Mouse (Mus musculus) granulocyte monocyte progenitor cell, adult 5-6 weeks (primary cell): Measurements from ENCODE around the gene Mcat. TPM values are rescaled to one million over a fixed set of nuclear protein-coding genes. Genes with fewer than 3 reads are reported as not detected.

ENCODE experiments used
- ATAC-seq: replicated peaks from 2 replicates; pipeline ENCODE4 v1.8.0; 2016; ENCODE audit warnings: mild to moderate bottlenecking, moderate TSS enrichment, inconsistent platforms; ENCODE audit not compliant: poor library complexity, severe bottlenecking
- total RNA-seq, 2 experiments: library from RNA; stranded (forward) in 1 of 2; stranded (reverse) in 1 of 2; fragments of 200-712, 200-1000 nt in 1 of 2; fragments of >200 nt in 1 of 2; fragmentation: Nextera tagmentation in 1 of 2; gene quantifications; 2 replicates each; pipeline ENCODE4 v1.2.3; 2014 to 2017

Gene Mcat
- total RNA-seq, 2 experiments from 2014 or later = 10.8 to 21.1 TPM

DNA sequence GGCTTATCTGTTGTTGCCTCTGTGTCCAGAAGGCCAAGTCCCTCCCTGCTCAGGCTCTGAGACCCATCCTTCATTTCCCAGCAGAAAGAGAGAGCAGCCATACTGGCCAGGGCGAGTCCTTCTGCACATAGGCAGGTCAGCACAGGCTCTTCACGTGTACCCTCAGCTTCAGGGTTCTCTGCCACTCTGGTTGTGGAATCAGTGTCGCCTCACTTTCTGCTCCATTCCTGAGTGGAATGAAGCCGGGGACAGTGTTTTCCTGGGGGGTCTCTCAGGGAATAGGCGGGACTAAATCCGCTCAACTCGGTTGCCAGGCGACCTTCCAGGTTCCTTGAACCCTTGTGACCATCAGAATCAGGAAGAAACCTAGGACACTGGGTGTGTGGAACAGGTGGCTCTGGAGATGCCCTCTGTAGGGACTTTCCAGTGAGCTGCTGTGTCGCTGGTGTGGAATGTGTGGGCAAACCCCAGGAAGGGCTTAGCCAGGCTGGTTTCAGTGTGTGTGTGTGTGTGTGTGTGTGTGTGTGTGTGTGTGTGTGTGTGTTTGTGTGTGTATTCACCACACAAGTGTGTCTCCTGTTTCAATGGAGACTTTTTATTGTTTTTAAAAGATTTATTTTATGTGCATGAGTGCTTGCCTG is 21.8 kb downstream of the Mcat start:
- ATAC-seq = no peak

- no peak for ATAC-seq
These were observed 23.7 kb downstream of the Mcat start for GRCm38 (mm10) chr15:83539905-83540304.

GRCm38 (mm10) chr15:83538855-83539254 is 24.7 kb downstream of the Mcat start:
- no peak for ATAC-seq

- no peak for ATAC-seq
These were observed 27.7 kb downstream of the Mcat start for GRCm38 (mm10) chr15:83535890-83536231.

GRCm38 (mm10) chr15:83534960-83535889 is 28.4 kb downstream of the Mcat start:
- no peak for ATAC-seq

GRCm38 (mm10) chr15:83532606-83533005 is 31.0 kb downstream of the Mcat start:
- ATAC-seq = no peak

DNA sequence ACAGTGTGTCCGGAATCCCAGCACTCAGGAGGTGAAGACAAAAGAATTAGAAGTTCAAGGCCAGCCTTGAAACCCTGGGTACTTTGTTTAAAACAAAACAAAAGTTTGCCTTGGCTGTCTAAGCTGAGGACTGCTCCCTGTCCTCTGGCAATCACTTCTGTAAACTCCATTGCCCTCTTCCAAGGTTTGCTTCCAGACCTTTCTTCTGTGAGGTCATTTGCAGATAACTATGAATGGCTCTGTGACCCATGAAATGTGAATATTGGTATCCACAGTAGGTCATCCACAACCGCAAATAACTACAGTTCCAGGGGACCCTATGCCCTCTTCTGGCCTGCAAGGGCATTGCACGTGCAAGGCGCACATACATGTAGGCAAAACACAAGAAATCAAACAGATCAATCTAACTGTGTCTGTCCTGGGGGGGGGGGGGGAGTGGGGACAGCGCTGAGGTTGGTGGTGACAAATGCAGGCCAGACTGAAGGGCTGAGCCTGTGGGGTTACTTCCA is 31.6 kb downstream of the Mcat start:
- no peak for ATAC-seq

DNA sequence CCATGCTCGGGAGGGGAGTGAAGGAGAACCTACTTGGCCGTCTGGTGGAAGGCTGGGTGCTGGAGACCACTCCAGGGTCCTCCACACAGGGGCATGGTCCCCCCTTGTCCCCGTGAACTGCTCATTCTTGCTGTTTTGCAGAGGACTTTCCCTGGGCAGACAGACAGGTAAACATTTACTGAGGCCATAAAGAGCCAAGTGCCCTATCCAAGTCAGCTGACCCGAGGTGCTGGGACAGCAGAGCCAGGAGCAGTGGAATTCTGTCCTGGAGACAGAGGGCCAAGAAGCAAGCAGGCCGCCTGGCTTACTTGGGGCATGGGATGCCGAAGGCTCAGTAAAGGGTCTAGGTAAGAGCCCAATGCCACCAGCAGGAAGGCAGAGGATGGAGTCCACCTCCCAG is 32.9 kb downstream of the Mcat start:
- ATAC-seq = no peak

- no peak for ATAC-seq
These were observed 33.4 kb downstream of the Mcat start for GRCm38 (mm10) chr15:83530233-83530632.

- no peak for ATAC-seq
These were observed 33.8 kb downstream of the Mcat start for GRCm38 (mm10) chr15:83529765-83530164.

DNA sequence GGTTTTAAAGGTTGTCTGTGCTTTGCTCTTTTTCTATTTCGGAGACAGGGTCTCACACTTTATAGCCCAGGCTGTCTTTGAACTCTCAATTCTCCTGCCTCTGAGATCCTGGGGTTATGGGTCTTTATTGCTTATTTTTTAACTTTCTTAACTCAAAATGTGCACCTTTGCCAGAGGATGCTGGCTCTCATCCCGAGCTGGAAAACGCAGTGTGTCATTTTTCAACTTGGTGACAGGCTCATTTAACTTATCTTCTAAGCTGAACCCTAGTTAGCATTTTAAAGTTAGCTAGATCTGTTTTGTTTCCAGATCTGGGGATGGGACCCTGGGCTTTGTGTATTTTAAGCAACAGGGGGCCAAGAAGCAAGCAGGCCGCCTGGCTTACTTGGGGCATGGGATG is 34.7 kb downstream of the Mcat start:
- no peak for ATAC-seq

DNA sequence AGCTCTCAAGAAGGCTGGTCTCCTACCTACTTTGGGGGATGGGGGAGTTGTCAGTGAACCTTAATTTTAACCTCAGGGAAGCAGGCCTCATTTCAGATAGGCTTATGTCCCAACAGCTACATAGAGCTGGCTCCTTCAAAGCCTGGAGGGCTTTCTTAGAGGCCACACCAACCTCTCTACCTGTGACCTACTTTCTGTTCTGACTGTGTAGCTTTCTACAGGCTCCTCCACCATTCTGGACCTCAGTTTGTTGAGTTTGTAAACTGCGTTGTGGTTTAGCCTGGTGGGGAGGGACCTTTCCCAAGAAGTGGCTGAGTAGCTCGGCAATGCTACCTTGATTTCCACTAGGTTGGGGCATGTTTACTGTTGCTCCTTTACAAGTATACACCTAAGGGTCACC is 35.8 kb downstream of the Mcat start:
- no peak for ATAC-seq

DNA sequence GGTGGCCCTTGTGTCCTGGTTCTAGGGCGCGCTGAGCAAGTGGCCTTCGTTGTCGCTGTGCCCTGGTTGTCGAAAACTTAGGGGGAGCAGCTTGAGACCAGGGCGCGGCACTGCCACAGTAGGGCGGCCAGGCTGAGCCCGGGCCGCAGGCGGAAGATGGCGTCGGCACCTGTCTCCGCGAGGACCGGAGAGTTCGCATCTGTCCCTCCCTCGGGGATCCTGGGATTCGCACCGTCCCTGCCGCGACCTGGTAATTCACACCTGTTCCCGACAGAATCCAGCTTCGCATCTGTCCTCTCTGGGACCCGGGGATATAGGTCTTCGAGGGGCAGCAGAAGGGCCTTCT is 36.5 kb downstream of the Mcat start:
- no peak for ATAC-seq

DNA sequence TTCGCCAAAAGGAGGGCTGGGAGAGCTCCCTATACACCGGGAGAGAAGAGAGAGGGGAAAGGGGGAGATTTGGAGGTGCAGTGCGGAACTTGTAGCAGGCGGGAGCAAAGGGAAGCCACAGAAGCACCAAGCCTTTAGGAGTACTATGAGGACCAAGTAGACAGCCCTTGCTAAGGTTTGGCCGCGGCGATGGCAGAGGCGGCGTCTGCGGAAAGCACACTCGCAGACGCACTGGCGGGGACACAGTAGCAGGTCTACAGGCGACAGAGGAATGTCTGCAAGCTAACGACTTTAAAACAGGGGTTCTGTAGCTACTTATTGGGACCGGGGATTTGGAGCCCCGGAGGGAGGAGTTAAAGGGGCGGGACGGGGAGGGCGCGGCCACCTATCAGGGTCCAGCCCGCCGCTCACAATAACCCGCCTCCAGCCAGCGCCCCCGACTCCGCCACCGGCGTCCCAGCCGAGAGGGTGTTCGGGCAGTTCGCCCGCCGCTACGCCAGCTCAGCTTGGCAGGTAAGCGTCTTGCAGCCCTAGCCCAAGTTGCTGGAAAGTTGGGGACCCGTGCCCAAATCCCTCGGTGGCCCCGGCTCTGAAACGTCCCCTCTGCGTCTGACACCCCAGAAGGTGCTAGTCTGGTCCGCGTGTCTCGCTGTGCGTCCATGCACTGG is 37.0 kb downstream of the Mcat start, which contains the start of gene Bik:
TSS of gene Bik (plus strand) at position 439 of the 668 bp plus-strand sequence.
- ATAC-seq = peak; percentile 83

- no peak for ATAC-seq
These were observed 39.3 kb downstream of the Mcat start for GRCm38 (mm10) chr15:83524333-83524729.

GRCm38 (mm10) chr15:83523638-83524332 is 39.8 kb downstream of the Mcat start:
- no peak for ATAC-seq

DNA sequence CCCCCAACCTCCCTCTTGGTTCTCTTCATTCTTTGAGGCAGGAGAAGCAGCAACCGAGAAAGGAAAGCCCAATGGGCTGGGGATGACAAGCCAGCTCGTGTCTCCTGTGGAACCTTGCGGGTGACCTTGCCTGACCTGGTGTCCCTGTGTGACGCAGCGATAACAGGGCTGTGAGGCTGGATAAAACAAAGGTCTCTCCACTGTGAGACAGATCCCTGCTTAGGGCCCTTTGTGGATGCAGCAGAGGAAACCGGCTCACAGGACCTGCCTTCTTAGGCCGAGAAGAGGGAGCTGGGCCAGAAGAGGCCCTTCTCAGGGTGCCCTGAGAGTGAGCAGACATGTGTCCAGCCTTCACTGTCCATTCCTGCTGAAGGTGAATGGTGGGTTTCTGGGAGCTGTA is 40.4 kb downstream of the Mcat start:
- ATAC-seq = no peak

DNA sequence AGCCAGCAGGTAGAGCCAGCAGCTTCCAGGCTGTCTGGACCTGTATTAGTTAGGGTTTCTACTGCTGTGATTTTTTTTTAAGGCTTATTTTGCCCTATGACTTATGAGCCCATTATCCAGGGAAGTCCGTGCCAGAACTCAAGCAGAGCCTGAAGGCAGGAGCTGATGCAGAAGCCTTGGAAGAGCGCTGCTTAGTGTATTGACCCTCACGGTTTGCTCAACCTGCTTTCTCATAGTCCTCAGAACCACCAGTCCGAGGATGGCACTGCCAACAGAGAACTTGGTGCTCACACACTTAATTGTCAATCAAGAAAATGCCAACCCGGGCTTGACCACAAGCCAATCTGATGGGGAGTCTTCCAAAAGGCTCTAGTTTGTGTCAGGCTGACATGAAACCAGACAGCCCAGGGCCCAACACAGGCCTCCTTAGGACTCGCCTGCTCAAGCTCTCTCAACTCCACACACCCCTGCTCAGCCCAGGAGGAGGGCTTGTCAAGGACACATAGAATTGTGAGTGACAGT is 42.7 kb downstream of the Mcat start:
- no peak for ATAC-seq

DNA sequence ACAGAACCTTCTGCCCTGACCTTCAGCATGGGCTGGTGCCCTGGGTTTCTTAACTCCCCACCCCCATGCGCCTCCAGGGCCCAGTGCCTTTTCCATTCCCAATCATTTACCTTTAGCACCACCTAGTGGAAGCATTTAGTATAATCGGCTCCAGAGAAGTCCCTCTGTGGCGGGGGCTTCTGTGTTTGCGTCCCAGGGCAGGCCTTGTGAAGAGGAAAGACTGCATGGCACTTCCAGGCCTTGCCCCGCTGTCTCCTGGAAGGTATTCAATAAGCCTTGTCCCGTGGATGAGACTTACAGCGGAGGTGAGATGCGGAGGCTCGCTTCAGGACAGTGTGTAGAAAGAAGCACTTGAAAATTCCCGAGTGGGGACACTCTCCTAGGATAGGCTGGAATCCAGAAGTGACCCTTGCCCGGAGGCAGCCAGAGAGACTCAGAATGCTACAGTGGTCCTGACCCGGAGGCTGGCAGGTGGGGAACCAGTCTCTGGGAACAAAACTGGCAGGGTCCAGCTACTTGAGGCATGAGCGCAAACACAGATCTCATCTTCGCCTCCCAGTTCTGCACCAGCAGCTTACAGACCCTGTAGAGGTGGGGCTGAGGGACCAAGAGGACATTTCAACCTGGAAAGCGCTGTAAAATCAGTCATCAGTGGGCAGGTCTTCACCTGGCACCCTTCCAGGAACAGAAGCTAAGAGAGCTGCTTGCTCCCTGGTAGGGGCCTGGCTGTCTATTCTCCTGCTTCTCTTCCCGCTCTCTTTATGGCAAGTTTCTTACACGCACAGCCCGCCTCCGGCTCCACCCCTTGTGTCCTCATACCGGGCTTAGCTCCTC is 45.2 kb downstream of the Mcat start:
- ATAC-seq = peak; percentile 93
